Mouse (Mus musculus) heart, embryonic 15.5 days (tissue): Measurements from ENCODE around the gene Gabrp. TPM values are rescaled to one million over a fixed set of nuclear protein-coding genes. Genes with fewer than 3 reads are reported as not detected.

ENCODE experiments used
- ATAC-seq: fragments of 200-750 bp; cut with Nextera tagmentation; replicated peaks from 2 replicates; pipeline ENCODE4 v1.8.0; 2017; ENCODE audit warnings: low read depth, moderate TSS enrichment; ENCODE audit not compliant: insufficient number of reproducible peaks, insufficient read depth, low FRiP score
- H3K27ac ChIP-seq: fragments of 300-500 bp; sonication (generic); 2 replicates; pipeline ENCODE4 v1.5.1; 2015; ENCODE audit warnings: mild to moderate bottlenecking, inconsistent platforms
- H3K27me3 ChIP-seq: fragments of 300-500 bp; sonication (generic); 2 replicates; pipeline ENCODE4 v1.6.1; 2015; ENCODE audit warnings: inconsistent platforms
- H3K36me3 ChIP-seq: fragments of 300-500 bp; sonication (generic); 2 replicates; pipeline ENCODE4 v1.6.1; 2015; ENCODE audit warnings: mild to moderate bottlenecking, inconsistent platforms
- H3K4me1 ChIP-seq: fragments of 300-500 bp; sonication (generic); replicated peaks from 2 replicates; pipeline ENCODE4 v1.6.1; 2015; ENCODE audit warnings: inconsistent platforms
- H3K4me2 ChIP-seq: fragments of 300-500 bp; sonication (generic); 2 replicates; pipeline ENCODE4 v1.6.1; 2015; ENCODE audit warnings: inconsistent platforms, mild to moderate bottlenecking, moderate library complexity
- H3K4me3 ChIP-seq: fragments of 300-500 bp; sonication (generic); 2 replicates; pipeline ENCODE4 v1.5.1; 2015; ENCODE audit warnings: mild to moderate bottlenecking, inconsistent platforms
- H3K9ac ChIP-seq: fragments of 300-500 bp; sonication (generic); 2 replicates; pipeline ENCODE4 v1.6.1; 2015; ENCODE audit warnings: mild to moderate bottlenecking, inconsistent platforms
- H3K9me3 ChIP-seq: fragments of 300-500 bp; sonication (generic); replicated peaks from 2 replicates; pipeline ENCODE4 v1.6.1; 2016; ENCODE audit warnings: inconsistent platforms
- WGBS: fragments of 180-500 bp; shearing (Covaris S2); methylation state at CpG from one replicate; pipeline ENCODE4 v1.1.7; 2015; ENCODE audit warnings: mixed read lengths; 5-methylcytosine and 5-hydroxymethylcytosine counted together
- polyA plus RNA-seq: library from polyadenylated mRNA; unstranded; fragments of >200 nt; fragmentation: Nextera tagmentation; extraction: Ambion mirVana; gene quantifications from 2 replicates; pipeline ENCODE4 v1.2.1, GENCODE M21; 2015

The Gabrp gene
- polyA plus RNA-seq: 0.09 and 0.27 TPM in 2 replicates

GRCm38 (mm10) chr11:33578859-33579258, at the start of gene Gabrp:
Gene Gabrp, minus strand, starts transcription at chr11:33578959.
- 48% methylated on average over 6 of the region's 6 CpGs for WGBS
- Histone ChIP-seq H3K36me3 (no peaks in the 10 kb centered on the region), H3K27me3 (no peaks in the 10 kb centered on the region), H3K9me3 (no peaks in the 10 kb centered on the region), H3K4me2 (no peak within 1 kb of the TSS), H3K4me3 (no peak within 1 kb of the TSS), H3K4me1 (no peaks in the 10 kb centered on the region), H3K9ac (no peak within 1 kb of the TSS), H3K27ac (no peak within 1 kb of the TSS)
- no peak for ATAC-seq

DNA sequence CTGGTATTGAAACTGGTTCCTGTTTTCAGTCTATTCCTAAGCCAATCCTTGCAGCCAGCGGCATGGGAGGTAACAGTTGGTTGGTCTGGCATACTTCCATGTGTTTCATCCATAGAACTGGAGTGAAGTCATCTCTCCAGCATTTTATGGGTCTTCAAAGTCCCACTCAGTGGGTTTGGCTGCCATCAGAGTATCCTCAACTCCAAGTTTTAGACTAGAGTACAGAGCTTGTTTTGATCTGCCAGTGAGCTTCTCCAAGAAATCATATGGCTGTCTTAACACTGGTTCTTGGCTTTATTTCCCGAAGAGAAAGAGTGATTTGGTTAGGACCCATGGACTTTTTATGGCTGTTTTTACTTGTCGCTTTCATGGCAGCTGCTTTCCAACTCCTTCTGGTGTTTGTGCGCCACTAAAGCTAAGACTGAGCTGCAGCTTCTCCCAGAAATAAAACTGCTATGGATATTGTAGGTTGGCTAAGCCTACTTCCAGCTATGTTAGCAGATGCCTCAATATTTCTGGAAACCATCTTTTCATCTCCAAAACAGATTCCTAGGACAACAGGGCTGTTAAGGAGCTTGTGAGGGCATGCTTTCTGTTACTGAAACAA, 48.5 kb upstream of the Gabrp start:
- H3K36me3 ChIP-seq: no peaks in the 10 kb centered on the region
- H3K4me3 ChIP-seq: no peak overlapping the region
- no peaks in the 10 kb centered on the region for H3K4me1 ChIP-seq
- no peak overlapping the region for H3K9ac ChIP-seq
- H3K4me2 ChIP-seq: no peak overlapping the region
- no peak overlapping the region for H3K27ac ChIP-seq
- H3K27me3 ChIP-seq: no peaks in the 10 kb centered on the region
- H3K9me3 ChIP-seq: no peaks in the 10 kb centered on the region
- ATAC-seq: no peak
- WGBS: 72% methylated on average over 4 of the region's 4 CpGs

DNA sequence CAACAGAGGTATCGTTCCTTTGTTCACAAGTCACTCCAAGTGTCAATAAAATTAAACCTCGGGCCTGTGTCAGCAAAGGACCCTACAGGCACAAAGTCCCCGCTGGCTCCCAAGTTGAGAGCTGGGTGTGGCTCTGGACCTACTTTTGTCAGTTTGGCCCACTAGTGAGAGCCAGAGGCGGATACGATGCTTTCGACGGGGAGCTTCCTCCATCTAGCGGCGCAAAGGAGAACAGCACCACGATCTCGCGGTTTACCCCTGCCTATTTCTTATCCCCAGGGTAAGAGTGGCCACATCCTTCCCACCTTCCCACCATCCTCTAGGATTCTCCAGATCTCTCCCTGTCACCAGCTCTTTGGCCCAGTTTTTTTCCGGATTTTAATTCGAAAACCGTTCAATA, 35.5 kb upstream of the Gabrp start:
- Histone ChIP-seq H3K36me3 (no peaks in the 10 kb centered on the region), H3K27ac (no peak overlapping the region), H3K4me1 (no peaks in the 10 kb centered on the region), H3K4me2 (no peak overlapping the region), H3K9me3 (no peaks in the 10 kb centered on the region), H3K4me3 (no peak overlapping the region), H3K9ac (no peak overlapping the region), H3K27me3 (peaks cover 15% of the 10 kb centered on the region)
- peak; percentile 53; the same call in 1 of the 2 replicates for ATAC-seq
- 7% methylated on average over 15 of the region's 15 CpGs for WGBS

DNA sequence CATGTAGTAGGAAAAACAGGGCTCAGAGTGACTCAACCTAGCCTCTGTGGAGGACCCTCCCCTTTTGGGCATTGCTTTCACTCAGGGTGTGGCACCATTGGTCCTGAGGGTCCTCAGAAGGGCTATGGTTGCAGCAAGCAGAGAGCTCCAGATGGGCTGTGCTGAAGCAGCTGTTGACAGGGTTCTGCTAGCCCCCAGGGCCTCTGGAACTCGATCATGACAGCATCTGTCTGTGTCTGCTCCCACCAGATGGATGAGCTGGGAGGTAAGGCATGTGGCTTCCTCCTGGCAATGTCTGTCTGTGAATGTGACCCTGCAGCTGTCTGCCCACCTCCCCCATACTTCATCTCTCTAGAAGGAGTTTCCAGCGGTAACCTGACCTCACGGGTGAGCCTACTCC, 29.0 kb upstream of the Gabrp start:
- Histone ChIP-seq H3K4me2 (no peak overlapping the region), H3K9ac (no peak overlapping the region), H3K4me3 (no peak overlapping the region), H3K27ac (no peak overlapping the region), H3K4me1 (no peaks in the 10 kb centered on the region), H3K27me3 (no peaks in the 10 kb centered on the region; the same call in 1 of the 2 replicates), H3K36me3 (no peaks in the 10 kb centered on the region), H3K9me3 (no peaks in the 10 kb centered on the region)
- WGBS: 13% methylated on average over 3 of the region's 3 CpGs
- 0 out of 2 replicates have a peak, but pooled peaks have one; percentile 14 for ATAC-seq

DNA sequence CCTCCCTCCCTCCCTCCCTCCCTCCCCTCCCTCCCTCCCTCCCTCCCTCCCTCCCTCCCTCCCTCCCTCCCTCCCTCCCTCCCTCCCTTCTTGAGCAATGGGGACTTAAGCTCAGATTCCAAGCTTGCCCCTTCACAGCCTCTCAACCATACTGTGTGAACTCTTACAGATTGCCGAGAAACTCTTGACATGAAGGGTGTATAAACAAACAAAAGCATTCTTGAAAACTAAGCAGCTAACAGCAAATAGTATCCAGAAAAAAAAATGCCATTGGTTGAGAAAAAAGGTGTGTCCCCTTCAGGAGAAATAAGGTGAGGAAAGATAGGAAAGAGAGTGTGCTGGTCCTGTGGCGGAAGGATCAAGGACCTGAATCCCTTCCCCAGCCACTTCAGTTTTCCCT, 24.4 kb upstream of the Gabrp start:
- H3K36me3 ChIP-seq: no peaks in the 10 kb centered on the region
- no peaks in the 10 kb centered on the region for H3K27me3 ChIP-seq
- H3K4me1 ChIP-seq: no peaks in the 10 kb centered on the region
- ATAC-seq: no peak
- H3K4me2 ChIP-seq: no peak overlapping the region
- no peaks in the 10 kb centered on the region for H3K9me3 ChIP-seq
- no peak overlapping the region for H3K4me3 ChIP-seq
- H3K9ac ChIP-seq: no peak overlapping the region
- no peak overlapping the region for H3K27ac ChIP-seq
- 53% methylated on average over 2 of the region's 2 CpGs for WGBS

DNA sequence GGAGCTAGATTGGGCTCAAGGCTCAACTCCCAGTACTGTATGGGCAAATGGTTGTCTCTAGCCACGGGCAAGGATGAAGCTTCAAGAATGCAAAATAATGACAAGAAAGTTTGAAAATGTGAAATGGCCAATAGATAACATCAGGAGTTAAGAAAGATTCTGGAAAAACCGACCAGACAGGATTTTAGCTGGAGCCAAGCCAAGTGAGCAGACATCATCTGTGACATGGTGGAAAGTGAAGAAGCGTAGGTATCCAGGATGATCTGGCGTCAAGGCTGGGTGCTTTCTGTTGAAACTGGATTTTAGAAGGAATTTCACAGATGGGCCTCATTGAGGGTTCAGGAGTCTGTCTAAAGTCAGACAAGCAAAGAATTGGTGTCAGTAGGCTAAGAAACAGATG, 20.2 kb upstream of the Gabrp start, which contains the start of gene D130052B06Rik:
Gene D130052B06Rik, plus strand, starts transcription at position 317 of the 400 bp plus-strand sequence.
- no peak within 1 kb of the TSS for H3K4me2 ChIP-seq
- no peaks in the 10 kb centered on the region for H3K27me3 ChIP-seq
- H3K9me3 ChIP-seq: no peaks in the 10 kb centered on the region
- no peak within 1 kb of the TSS for H3K4me3 ChIP-seq
- no peaks in the 10 kb centered on the region for H3K36me3 ChIP-seq
- no peak within 1 kb of the TSS for H3K27ac ChIP-seq
- 63% methylated on average over 4 of the region's 4 CpGs for WGBS
- no peaks in the 10 kb centered on the region for H3K4me1 ChIP-seq
- no peak within 1 kb of the TSS for H3K9ac ChIP-seq
- no peak for ATAC-seq

- no peaks in the 10 kb centered on the region for H3K9me3 ChIP-seq
- no peak overlapping the region for H3K4me3 ChIP-seq
- no peaks in the 10 kb centered on the region for H3K36me3 ChIP-seq
- WGBS: 74% methylated on average over 4 of the region's 4 CpGs
- H3K27ac ChIP-seq: no peak overlapping the region
- no peaks in the 10 kb centered on the region for H3K4me1 ChIP-seq
- no peaks in the 10 kb centered on the region for H3K27me3 ChIP-seq
- ATAC-seq: no peak
- H3K4me2 ChIP-seq: no peak overlapping the region
- H3K9ac ChIP-seq: no peak overlapping the region
Observed at GRCm38 (mm10) chr11:33596655-33597054, 17.9 kb upstream of the Gabrp start.

DNA sequence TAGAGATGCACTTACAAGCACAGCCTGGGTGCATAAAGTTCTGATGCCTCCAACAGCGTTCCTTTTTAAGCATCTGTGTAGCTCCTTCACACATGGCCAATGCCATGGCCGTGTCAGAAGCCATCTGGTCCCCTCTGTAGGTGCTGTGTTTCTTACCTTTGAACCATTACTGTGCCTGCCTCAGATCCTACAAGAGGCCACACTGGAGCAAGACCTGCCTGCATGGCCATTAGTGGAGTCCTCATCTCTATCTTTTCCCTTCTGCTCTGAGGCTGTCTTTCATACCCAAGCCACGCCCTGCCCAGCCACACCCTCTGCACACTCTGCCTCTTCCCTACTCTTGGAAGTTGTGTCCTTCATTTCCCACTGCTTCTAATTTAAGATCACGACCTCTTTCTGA, 14.1 kb upstream of the Gabrp start:
- WGBS: 77% methylated on average over 4 of the region's 4 CpGs
- Histone ChIP-seq H3K9me3 (no peaks in the 10 kb centered on the region), H3K4me2 (no peak overlapping the region), H3K27ac (no peak overlapping the region), H3K9ac (no peak overlapping the region), H3K4me3 (no peak overlapping the region), H3K27me3 (no peaks in the 10 kb centered on the region), H3K4me1 (no peaks in the 10 kb centered on the region), H3K36me3 (no peaks in the 10 kb centered on the region)
- no peak for ATAC-seq

DNA sequence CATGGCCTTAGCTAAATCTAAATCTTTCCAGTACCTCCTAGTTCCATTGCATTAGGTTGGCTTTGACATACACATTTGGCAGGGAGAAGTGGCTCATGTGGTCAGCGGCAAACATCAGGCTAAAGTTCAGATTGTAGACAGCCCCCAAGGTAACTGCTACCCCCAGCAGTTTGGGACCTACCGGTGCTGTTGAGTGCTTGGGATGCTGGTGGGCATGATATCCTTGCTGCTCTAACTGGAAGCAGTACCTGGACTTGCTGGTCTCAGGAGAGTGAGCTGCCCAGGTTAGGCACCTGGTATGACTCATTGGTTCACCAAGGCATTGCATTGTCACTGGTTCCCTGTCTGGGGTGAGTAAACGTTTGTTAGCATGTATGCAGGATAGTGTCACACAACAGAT, 12.0 kb upstream of the Gabrp start:
- Histone ChIP-seq H3K9ac (no peak overlapping the region), H3K4me1 (no peaks in the 10 kb centered on the region), H3K4me3 (no peak overlapping the region), H3K36me3 (no peaks in the 10 kb centered on the region), H3K27me3 (no peaks in the 10 kb centered on the region), H3K9me3 (no peaks in the 10 kb centered on the region), H3K27ac (no peak overlapping the region), H3K4me2 (no peak overlapping the region)
- 82% methylated on average over 3 of the region's 3 CpGs for WGBS
- ATAC-seq: no peak

- ATAC-seq: no peak
- 76% methylated on average over 6 of the region's 6 CpGs for WGBS
Observed at GRCm38 (mm10) chr11:33586614-33587013, 7.9 kb upstream of the Gabrp start.

DNA sequence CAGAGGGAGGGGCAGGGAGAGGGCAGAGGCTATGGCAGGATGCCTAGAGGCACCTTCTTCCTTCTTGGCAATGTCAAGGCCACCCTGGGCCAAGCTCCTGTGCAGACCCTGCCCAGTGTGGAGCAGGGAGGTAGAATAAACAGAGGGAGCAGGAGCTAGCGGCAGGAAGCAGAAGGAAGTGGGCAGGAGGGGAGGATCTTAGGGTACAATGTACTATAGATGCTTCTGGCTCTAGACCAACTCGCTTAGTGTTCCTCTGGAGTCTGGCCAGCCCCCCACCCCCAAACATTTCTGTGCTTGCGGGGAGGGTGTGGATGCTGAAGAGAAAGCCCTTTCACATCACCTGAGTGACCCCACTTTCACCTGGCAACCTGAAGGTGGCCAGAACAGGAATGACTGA, 862 bp upstream of the Gabrp start:
- Histone ChIP-seq H3K9me3 (no peaks in the 10 kb centered on the region), H3K27me3 (no peaks in the 10 kb centered on the region), H3K27ac (no peak overlapping the region), H3K9ac (no peak overlapping the region), H3K36me3 (no peaks in the 10 kb centered on the region), H3K4me1 (no peaks in the 10 kb centered on the region), H3K4me3 (no peak overlapping the region), H3K4me2 (no peak overlapping the region)
- 20% methylated on average over 3 of the region's 3 CpGs for WGBS
- ATAC-seq: no peak

More at GRCm38 (mm10) chr11:33586614-33587013, 7.9 kb upstream of the Gabrp start:
- Histone ChIP-seq H3K27ac (no peak overlapping the region), H3K4me2 (no peak overlapping the region), H3K9me3 (no peaks in the 10 kb centered on the region), H3K4me3 (no peak overlapping the region), H3K4me1 (no peaks in the 10 kb centered on the region), H3K36me3 (no peaks in the 10 kb centered on the region), H3K9ac (no peak overlapping the region), H3K27me3 (no peaks in the 10 kb centered on the region)

- Histone ChIP-seq H3K9me3 (no peaks in the 10 kb centered on the region), H3K4me2 (no peak overlapping the region), H3K4me3 (no peak overlapping the region), H3K4me1 (no peaks in the 10 kb centered on the region), H3K36me3 (no peaks in the 10 kb centered on the region), H3K9ac (no peak overlapping the region), H3K27me3 (no peaks in the 10 kb centered on the region), H3K27ac (no peak overlapping the region)
- no peak for ATAC-seq
- 83% methylated on average over 3 of the region's 3 CpGs for WGBS
Observed at GRCm38 (mm10) chr11:33574944-33575343, 3.8 kb downstream of the Gabrp start.
